Mouse (Mus musculus) forebrain, postnatal 0 days (tissue): ENCODE measurements at regions not wholly inside any gene's neighbourhood (a gene's known extent, or its start where the extent isn't known, plus 50 kb on each side); places are given as distances from the start of the nearest gene placed in this dataset.

Experiments used
- ATAC-seq: fragments of 200-750 bp; cut with Nextera tagmentation; 2 replicates; pipeline ENCODE4 v1.8.0; 2017; ENCODE audit warnings: mild to moderate bottlenecking, moderate library complexity
- DNase-seq: peaks from one replicate; pipeline ENCODE4 v3.0.0-alpha.2; 2015
- H3K27ac ChIP-seq: fragments of 300-500 bp; sonication (generic); 2 replicates; pipeline ENCODE4 v1.5.1; 2014; ENCODE audit warnings: low read depth, mild to moderate bottlenecking, antibody characterized with exemption, low read length, moderate library complexity, mixed read lengths
- H3K27me3 ChIP-seq: fragments of 300-500 bp; sonication (generic); 2 replicates; pipeline ENCODE4 v1.6.1; 2014; ENCODE audit warnings: mild to moderate bottlenecking, low read length, mixed read lengths; ENCODE audit not compliant: insufficient read depth
- H3K36me3 ChIP-seq: fragments of 300-500 bp; sonication (generic); 2 replicates; pipeline ENCODE4 v1.6.1; 2014; ENCODE audit warnings: mild to moderate bottlenecking, moderate library complexity; ENCODE audit not compliant: insufficient read depth
- H3K4me1 ChIP-seq: fragments of 300-500 bp; sonication (generic); 2 replicates; pipeline ENCODE4 v1.6.1; 2014; ENCODE audit warnings: antibody characterized with exemption; ENCODE audit not compliant: insufficient read depth
- H3K4me2 ChIP-seq: fragments of 300-500 bp; sonication (generic); 2 replicates; pipeline ENCODE4 v1.6.1; 2014; ENCODE audit warnings: low read depth, mild to moderate bottlenecking, moderate library complexity
- H3K4me3 ChIP-seq: fragments of 300-500 bp; sonication (generic); 2 replicates; pipeline ENCODE4 v1.5.1; 2014; ENCODE audit warnings: low read depth, low read length, mixed read lengths
- H3K9ac ChIP-seq: fragments of 300-500 bp; sonication (generic); 2 replicates; pipeline ENCODE4 v1.6.1; 2014; ENCODE audit warnings: mild to moderate bottlenecking
- H3K9me3 ChIP-seq: fragments of 300-500 bp; sonication (generic); 2 replicates; pipeline ENCODE4 v1.6.1; 2016; ENCODE audit warnings: low read length
- CTCF ChIP-seq: sonication (generic); IDR thresholded peaks from 2 replicates; pipeline ENCODE4 v1.5.1; 2016; ENCODE audit warnings: antibody characterized with exemption, control low read depth, low read depth
- WGBS: fragments of 180-500 bp; shearing (Covaris S2); extraction: QIAGEN DNeasy Blood & Tissue Kit; methylation state at CpG from one replicate; pipeline ENCODE4 v1.1.7; 2014; 5-methylcytosine and 5-hydroxymethylcytosine counted together

DNA sequence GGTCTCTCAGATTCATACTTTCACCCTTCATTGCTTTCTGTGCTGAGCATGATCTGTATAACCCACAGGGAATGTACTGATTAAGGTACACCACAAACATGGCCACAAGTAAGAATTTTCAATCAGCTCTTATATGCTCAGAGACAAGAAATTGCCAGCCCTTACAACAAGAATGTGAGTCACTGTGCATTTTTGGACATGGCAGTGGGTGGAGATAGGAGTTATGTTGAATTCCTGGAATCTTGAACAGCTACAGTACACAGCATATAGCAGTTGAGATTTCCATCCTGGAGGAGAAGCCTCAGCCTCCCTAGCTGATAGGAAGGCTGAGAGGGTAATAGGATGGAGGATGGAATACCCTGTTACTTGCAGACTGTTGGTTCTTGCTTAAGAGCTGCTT lies 173.8 kb upstream of the Nudt11 start:
- no peak overlapping the region for H3K27ac ChIP-seq
- H3K36me3 ChIP-seq = no peaks in the 10 kb centered on the region
- no peaks in the 10 kb centered on the region for H3K9me3 ChIP-seq
- TF ChIP-seq CTCF = no peak
- H3K27me3 ChIP-seq = no peaks in the 10 kb centered on the region
- ATAC-seq = no peak
- no peak for DNase-seq
- H3K9ac ChIP-seq = no peak overlapping the region
- H3K4me1 ChIP-seq = no peaks in the 10 kb centered on the region
- no peak overlapping the region for H3K4me3 ChIP-seq
- no peak overlapping the region for H3K4me2 ChIP-seq

DNA sequence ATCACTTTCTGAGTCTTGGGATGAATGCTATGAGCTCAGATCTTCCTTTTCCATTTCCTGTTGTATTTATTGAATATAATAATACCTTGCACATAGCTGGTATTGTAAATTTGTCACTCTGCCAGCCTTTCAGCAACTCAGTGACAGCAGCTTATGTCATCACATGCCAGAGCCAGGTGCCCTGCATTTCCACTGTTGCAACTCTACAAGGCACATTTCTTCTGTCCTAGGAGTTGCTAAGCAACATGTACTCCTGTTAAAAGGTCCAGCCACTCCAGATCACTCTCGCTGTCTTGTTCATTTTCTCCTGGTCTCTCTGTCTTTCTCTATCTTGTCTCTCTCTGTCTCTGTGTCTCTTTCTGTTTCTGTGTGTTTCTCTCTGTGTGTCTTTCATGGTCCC lies 130.1 kb upstream of the Nudt11 start:
- no peak for DNase-seq
- WGBS = 42% methylated on average over 1 of the region's 1 CpGs

DNA sequence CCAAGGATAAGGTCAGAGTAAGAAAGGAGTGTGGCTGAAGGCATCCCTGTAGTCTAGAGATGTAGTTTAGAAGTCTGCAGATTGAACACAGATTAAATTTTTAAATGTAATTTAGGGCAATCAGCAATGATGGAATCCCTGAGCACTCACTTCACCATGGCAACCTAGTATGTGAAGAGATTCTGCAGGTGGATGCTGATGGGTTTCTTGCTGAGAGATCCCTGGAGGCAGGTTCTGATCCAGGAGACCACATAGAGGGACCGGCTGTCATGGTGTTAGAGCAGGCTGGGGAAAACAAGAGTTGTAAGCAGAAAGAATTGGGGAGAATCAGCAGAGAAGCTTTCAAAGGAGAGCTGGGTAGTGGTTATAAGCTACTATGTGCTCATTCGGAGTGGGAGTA lies 113.7 kb upstream of the Nudt11 start:
- no peaks in the 10 kb centered on the region for H3K36me3 ChIP-seq
- H3K9ac ChIP-seq = no peak overlapping the region
- WGBS = 81% methylated on average over 2 of the region's 2 CpGs
- ATAC-seq (no peak), DNase-seq (no peak)
- H3K4me1 ChIP-seq = no peaks in the 10 kb centered on the region
- H3K4me2 ChIP-seq = no peak overlapping the region
- no peak for TF ChIP-seq CTCF
- no peak overlapping the region for H3K4me3 ChIP-seq
- no peak overlapping the region for H3K27ac ChIP-seq
- H3K27me3 ChIP-seq = no peaks in the 10 kb centered on the region
- H3K9me3 ChIP-seq = no peaks in the 10 kb centered on the region

More for the DNA sequence above, 130.1 kb upstream of the Nudt11 start:
- Histone ChIP-seq H3K27ac (no peak overlapping the region), H3K9me3 (no peaks in the 10 kb centered on the region), H3K4me1 (no peaks in the 10 kb centered on the region), H3K27me3 (no peaks in the 10 kb centered on the region), H3K4me3 (no peak overlapping the region), H3K4me2 (no peak overlapping the region), H3K9ac (no peak overlapping the region), H3K36me3 (no peaks in the 10 kb centered on the region)
- TF ChIP-seq CTCF = no peak
- ATAC-seq = peak; percentile 20; the same call in 1 of the 2 replicates

DNA sequence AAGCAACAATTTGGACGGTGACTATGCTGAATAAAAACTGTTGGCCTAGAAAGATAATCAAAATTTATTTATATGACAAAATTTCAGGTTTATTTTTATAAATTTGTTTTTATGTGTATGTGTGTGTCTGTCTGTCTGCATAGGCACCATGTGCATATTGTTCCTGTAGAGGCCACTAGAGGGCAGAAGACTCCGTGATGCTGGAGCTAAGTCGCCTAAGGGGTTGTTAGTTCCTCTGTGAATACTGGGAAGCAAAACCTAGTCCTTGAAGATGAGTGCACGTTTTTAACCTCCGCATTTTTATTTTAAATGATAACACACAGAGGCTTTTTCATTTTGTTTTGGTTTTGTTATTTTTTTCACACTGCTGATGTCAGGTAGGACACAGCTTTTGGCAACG lies 105.3 kb upstream of the Nudt11 start:
- DNase-seq (no peak), ATAC-seq (no peak)
- H3K36me3 ChIP-seq = no peaks in the 10 kb centered on the region
- no peak for TF ChIP-seq CTCF
- no peaks in the 10 kb centered on the region for H3K4me1 ChIP-seq
- H3K9me3 ChIP-seq = no peaks in the 10 kb centered on the region
- WGBS = 76% methylated on average over 6 of the region's 6 CpGs
- H3K4me3 ChIP-seq = no peak overlapping the region
- no peak overlapping the region for H3K9ac ChIP-seq
- no peak overlapping the region for H3K27ac ChIP-seq
- H3K27me3 ChIP-seq = no peaks in the 10 kb centered on the region
- no peak overlapping the region for H3K4me2 ChIP-seq
